Comparison of ENCODE assay signal across 16 mouse cellular contexts in genomic region chr5:131601934-131602692, GRCm38 (mm10).
A peak's percentile ranks its signal among the peaks of the same experiment; 100 is the strongest.
DNase-seq lines count a peak whose midpoint lies in the region; ATAC-seq and TF ChIP-seq lines count a peak whose summit lies in the region.
"Had no signal": no experiment of that assay in that cellular context is flagged by ENCODE, and none has a peak within 500 bp of the region (broad histone marks: within the 10 kb centered on the region; RNA-seq: fewer than 3 reads in every experiment).

No protein-coding gene starts in this region.

- 10% methylated on average over 7 of the region's 7 CpGs for WGBS in midbrain, embryonic 10.5 days
- WGBS in midbrain, postnatal 0 days, result 37% methylated on average over 7 of the region's 7 CpGs
- WGBS in forebrain, postnatal 0 days, result 33% methylated on average over 7 of the region's 7 CpGs
- 12% methylated on average over 7 of the region's 7 CpGs for WGBS in midbrain, embryonic 13.5 days

- no peaks in the 10 kb centered on the region for H3K36me3 ChIP-seq in midbrain, embryonic 10.5 days
- no peaks in the 10 kb centered on the region for H3K36me3 ChIP-seq in midbrain, postnatal 0 days (ENCODE audit: insufficient read depth, low read length)
- H3K36me3 ChIP-seq in forebrain, postnatal 0 days (ENCODE audit: insufficient read depth), result no peaks in the 10 kb centered on the region
- no peaks in the 10 kb centered on the region for H3K36me3 ChIP-seq in midbrain, embryonic 13.5 days
- H3K36me3 ChIP-seq: G1E; limb, embryonic 13.5 days had no signal

- ATAC-seq in midbrain, postnatal 0 days (ENCODE audit: low FRiP score), result no peak
- ATAC-seq in forebrain, postnatal 0 days, result 0 out of 2 replicates have a peak, but pooled peaks have one; percentile 27
- peak; percentile 62 for ATAC-seq in midbrain, embryonic 13.5 days
- ATAC-seq: intestine, postnatal 0 days; liver, postnatal 0 days had no signal

- TF ChIP-seq CTCF in midbrain, postnatal 0 days (IDR thresholded peaks at IDR 0.05), result no peak
- TF ChIP-seq CTCF in forebrain, postnatal 0 days (IDR thresholded peaks at IDR 0.05; ENCODE audit: low read depth), result no peak

- H3K27ac ChIP-seq in midbrain, embryonic 10.5 days (replicated peaks), result peak overlapping the region; percentile 61
- H3K27ac ChIP-seq in midbrain, postnatal 0 days (ENCODE audit: low read depth, low read length), result no peak overlapping the region
- 0 out of 2 replicates have a peak overlapping the region, but pooled peaks have one; percentile 15 for H3K27ac ChIP-seq in forebrain, postnatal 0 days (ENCODE audit: low read depth, low read length)
- peak overlapping the region; percentile 79 for H3K27ac ChIP-seq in midbrain, embryonic 13.5 days
- H3K27ac ChIP-seq: limb, embryonic 13.5 days; macrophage had no signal

- H3K4me2 ChIP-seq in midbrain, postnatal 0 days (ENCODE audit: low read depth, low read length, poor library complexity, severe bottlenecking), result no peak overlapping the region
- no peak overlapping the region for H3K4me2 ChIP-seq in forebrain, postnatal 0 days (ENCODE audit: low read depth)
- H3K4me2 ChIP-seq in midbrain, embryonic 13.5 days (replicated peaks), result 0 out of 2 replicates have a peak overlapping the region, but pooled peaks have one; percentile 3
- H3K4me2 ChIP-seq: limb, embryonic 13.5 days had no signal

- H3K4me1 ChIP-seq in midbrain, embryonic 10.5 days, result peaks cover 56% of the 10 kb centered on the region
- H3K4me1 ChIP-seq in midbrain, postnatal 0 days (ENCODE audit: insufficient read depth, low read length), result peaks cover 19% of the 10 kb centered on the region
- peaks cover 8% of the 10 kb centered on the region; the same call in 1 of the 2 replicates for H3K4me1 ChIP-seq in forebrain, postnatal 0 days (ENCODE audit: insufficient read depth)
- peaks cover 64% of the 10 kb centered on the region for H3K4me1 ChIP-seq in midbrain, embryonic 13.5 days (replicated peaks)

- no peaks in the 10 kb centered on the region for H3K9me3 ChIP-seq in midbrain, embryonic 10.5 days (replicated peaks)
- H3K9me3 ChIP-seq in midbrain, postnatal 0 days (ENCODE audit: low read length), result no peaks in the 10 kb centered on the region
- H3K9me3 ChIP-seq in forebrain, postnatal 0 days (ENCODE audit: low read length), result no peaks in the 10 kb centered on the region
- no peaks in the 10 kb centered on the region for H3K9me3 ChIP-seq in midbrain, embryonic 13.5 days
- H3K9me3 ChIP-seq: limb, embryonic 13.5 days had no signal

- H3K4me3 ChIP-seq in midbrain, embryonic 10.5 days, result no peak overlapping the region
- no peak overlapping the region for H3K4me3 ChIP-seq in midbrain, postnatal 0 days (ENCODE audit: low read depth, low read length)
- H3K4me3 ChIP-seq in forebrain, postnatal 0 days (ENCODE audit: low read depth, low read length), result no peak overlapping the region
- no peak overlapping the region for H3K4me3 ChIP-seq in midbrain, embryonic 13.5 days (replicated peaks)
- H3K4me3 ChIP-seq: limb, embryonic 13.5 days; myocyte had no signal

- DNase-seq in midbrain, embryonic 10.5 days (ENCODE audit: low spot score), result peak; percentile 48
- DNase-seq in midbrain, postnatal 0 days (ENCODE audit: low spot score), result no peak
- DNase-seq in forebrain, postnatal 0 days, result no peak
- no peak for DNase-seq in gastrocnemius, adult 18-20 months (ENCODE audit: low spot score)
- DNase-seq in kidney, postnatal 10 days, result no peak
- no peak for DNase-seq in layer of hippocampus, adult 18-20 months (ENCODE audit: low spot score in 2 of 2)
- DNase-seq: adrenal gland, postnatal 36 days; cerebellum, adult 2 months; heart, adult 18-20 months; liver, postnatal 0 days had no signal

- peaks cover 96% of the 10 kb centered on the region for H3K27me3 ChIP-seq in midbrain, embryonic 10.5 days (ENCODE audit: low read depth, poor library complexity, severe bottlenecking)
- H3K27me3 ChIP-seq in midbrain, postnatal 0 days (ENCODE audit: insufficient read depth, low read length), result no peaks in the 10 kb centered on the region
- H3K27me3 ChIP-seq in forebrain, postnatal 0 days (ENCODE audit: insufficient read depth, low read length), result no peaks in the 10 kb centered on the region
- H3K27me3 ChIP-seq in midbrain, embryonic 13.5 days, result peaks cover 20% of the 10 kb centered on the region

- no peak overlapping the region for H3K9ac ChIP-seq in midbrain, postnatal 0 days (replicated peaks; ENCODE audit: low read length, poor library complexity, severe bottlenecking)
- H3K9ac ChIP-seq in forebrain, postnatal 0 days, result no peak overlapping the region
- no peak overlapping the region for H3K9ac ChIP-seq in midbrain, embryonic 13.5 days (replicated peaks)
- H3K9ac ChIP-seq: limb, embryonic 13.5 days; liver, postnatal 0 days had no signal
